14 mouse cellular contexts compared by ENCODE assay signal in genomic region chr2:134541019-134541418, GRCm38 (mm10). TPM values are rescaled to one million over a fixed set of nuclear protein-coding genes. Genes with fewer than 3 reads are reported as not detected.
DNase-seq lines count a peak whose midpoint lies in the region; ATAC-seq and TF ChIP-seq lines count a peak whose summit lies in the region.
"Had no signal": no experiment of that assay in that cellular context is flagged by ENCODE, and none has a peak within 500 bp of the region (broad histone marks: within the 10 kb centered on the region; RNA-seq: fewer than 3 reads in every experiment).

No protein-coding gene starts in this region.

- no peak for ATAC-seq in heart, postnatal 0 days (ENCODE audit: insufficient read depth, low read depth)
- ATAC-seq in liver, postnatal 0 days: no peak
- no peak for ATAC-seq in liver, embryonic 11.5 days (replicated peaks; ENCODE audit: low FRiP score)
- no peak for ATAC-seq in Patski
- no peak for ATAC-seq in limb, embryonic 14.5 days (ENCODE audit: low FRiP score, low read depth)

- 49% methylated on average over 5 of the region's 5 CpGs for WGBS in heart, postnatal 0 days
- 55% methylated on average over 5 of the region's 5 CpGs for WGBS in liver, postnatal 0 days (ENCODE audit: insufficient replicate concordance)
- 74% methylated on average over 5 of the region's 5 CpGs for WGBS in liver, embryonic 11.5 days
- WGBS in limb, embryonic 14.5 days: 31% methylated on average over 5 of the region's 5 CpGs

- no peaks in the 10 kb centered on the region for H3K36me3 ChIP-seq in heart, postnatal 0 days (replicated peaks; ENCODE audit: control insufficient read depth, insufficient read depth, low read length)
- no peaks in the 10 kb centered on the region for H3K36me3 ChIP-seq in liver, postnatal 0 days (replicated peaks; ENCODE audit: insufficient read depth, low read length)
- H3K36me3 ChIP-seq in liver, embryonic 11.5 days (ENCODE audit: control insufficient read depth, insufficient read depth, low read length): no peaks in the 10 kb centered on the region
- no peaks in the 10 kb centered on the region for H3K36me3 ChIP-seq in limb, embryonic 14.5 days (ENCODE audit: control insufficient read depth, insufficient read depth, low read length)
- H3K36me3 ChIP-seq: hindbrain, embryonic 10.5 days; neural tube, embryonic 13.5 days had no signal

- no peak for TF ChIP-seq POLR2A in limb, embryonic 14.5 days (IDR thresholded peaks at IDR 0.05; ENCODE audit: borderline replicate concordance, extremely low read depth, insufficient read depth, insufficient read length)

- peak overlapping the region; percentile 6; the same call in 1 of the 2 replicates for H3K4me3 ChIP-seq in heart, postnatal 0 days (ENCODE audit: low read depth, low read length)
- H3K4me3 ChIP-seq in liver, postnatal 0 days (ENCODE audit: low read depth, low read length): no peak overlapping the region
- no peak overlapping the region for H3K4me3 ChIP-seq in liver, embryonic 11.5 days (ENCODE audit: low read depth, low read length)
- H3K4me3 ChIP-seq in limb, embryonic 14.5 days (replicated peaks; ENCODE audit: low read length): no peak overlapping the region
- H3K4me3 ChIP-seq: hindbrain, embryonic 10.5 days; neural tube, embryonic 13.5 days had no signal

- CTCF ChIA-PET in Patski (lab: Charles Lee): interaction anchor here (0.6 to 1.2 kb wide), 2 partner anchors 9 to 10 kb away, joined by 3 read pairs; no protein-coding TSS in a partner anchor

- no peak for TF ChIP-seq EP300 in heart, postnatal 0 days (IDR thresholded peaks at IDR 0.05; ENCODE audit: low read depth)
- no peak for TF ChIP-seq EP300 in liver, postnatal 0 days (IDR thresholded peaks at IDR 0.05; ENCODE audit: low read depth)

- no peaks in the 10 kb centered on the region for H3K4me1 ChIP-seq in heart, postnatal 0 days (ENCODE audit: control insufficient read depth, insufficient read depth)
- H3K4me1 ChIP-seq in liver, postnatal 0 days (ENCODE audit: insufficient read depth): peaks cover 3% of the 10 kb centered on the region; the same call in 1 of the 2 replicates
- no peaks in the 10 kb centered on the region for H3K4me1 ChIP-seq in liver, embryonic 11.5 days (replicated peaks; ENCODE audit: control insufficient read depth, insufficient read depth, low read length)
- H3K4me1 ChIP-seq in limb, embryonic 14.5 days (ENCODE audit: control insufficient read depth, insufficient read depth, low read length): no peaks in the 10 kb centered on the region
- H3K4me1 ChIP-seq: hindbrain, embryonic 10.5 days; neural tube, embryonic 13.5 days had no signal

- intact Hi-C loops in heart, postnatal 36 days (cut with DNase I): no loop called here

- H3K9me3 ChIP-seq in heart, postnatal 0 days (replicated peaks; ENCODE audit: control insufficient read depth, low read length): no peaks in the 10 kb centered on the region
- H3K9me3 ChIP-seq in liver, postnatal 0 days (ENCODE audit: low read length): no peaks in the 10 kb centered on the region
- H3K9me3 ChIP-seq in liver, embryonic 11.5 days (ENCODE audit: control insufficient read depth, low read length): no peaks in the 10 kb centered on the region
- no peaks in the 10 kb centered on the region for H3K9me3 ChIP-seq in limb, embryonic 14.5 days (ENCODE audit: control insufficient read depth, low read length)
- H3K9me3 ChIP-seq: hindbrain, embryonic 10.5 days; neural tube, embryonic 13.5 days had no signal

- POLR2A ChIA-PET in Patski (lab: Charles Lee): no interaction called here

- H3K27me3 ChIP-seq in heart, postnatal 0 days (ENCODE audit: control insufficient read depth, insufficient read depth, low read length): no peaks in the 10 kb centered on the region
- H3K27me3 ChIP-seq in liver, postnatal 0 days (ENCODE audit: insufficient read depth, low read length): no peaks in the 10 kb centered on the region
- no peaks in the 10 kb centered on the region for H3K27me3 ChIP-seq in liver, embryonic 11.5 days (replicated peaks; ENCODE audit: control insufficient read depth, insufficient read depth, low read length)
- H3K27me3 ChIP-seq in Patski: peaks cover 27% of the 10 kb centered on the region
- H3K27me3 ChIP-seq in limb, embryonic 14.5 days (ENCODE audit: control insufficient read depth, insufficient read depth, low read length): no peaks in the 10 kb centered on the region
- H3K27me3 ChIP-seq: neural tube, embryonic 13.5 days had no signal

- DNase-seq in heart, postnatal 0 days (ENCODE audit: low spot score): no peak
- no peak for DNase-seq in heart, postnatal 36 days
- DNase-seq in liver, postnatal 0 days: no peak
- DNase-seq in liver, embryonic 11.5 days (ENCODE audit: low spot score): no peak
- no peak for DNase-seq in Patski (ENCODE audit: low read depth, low spot score)
- peak; percentile 50 for DNase-seq in limb, embryonic 14.5 days (ENCODE audit: low spot score)
- no peak for DNase-seq in gastrocnemius, postnatal 10 days
- no peak for DNase-seq in retina, postnatal 1 day
- DNase-seq: cerebellum, postnatal 25 days; kidney, postnatal 4 days had no signal

- H3K9ac ChIP-seq in heart, postnatal 0 days (replicated peaks; ENCODE audit: low read depth, low read length): no peak overlapping the region
- H3K9ac ChIP-seq in liver, postnatal 0 days (replicated peaks): no peak overlapping the region
- no peak overlapping the region for H3K9ac ChIP-seq in liver, embryonic 11.5 days (ENCODE audit: low read depth, low read length)
- no peak overlapping the region for H3K9ac ChIP-seq in limb, embryonic 14.5 days (ENCODE audit: low read depth, low read length, severe bottlenecking)
- H3K9ac ChIP-seq: neural tube, embryonic 13.5 days had no signal

- peak; percentile 35 for TF ChIP-seq CTCF in heart, postnatal 0 days (IDR thresholded peaks at IDR 0.05; ENCODE audit: low read depth)
- TF ChIP-seq CTCF in liver, postnatal 0 days (IDR thresholded peaks at IDR 0.05; ENCODE audit: low read depth): 0 out of 2 replicates have a peak, but pooled peaks have one; percentile 26
- TF ChIP-seq CTCF in Patski (IDR thresholded peaks at IDR 0.05): peak; percentile 5

- no peak overlapping the region for H3K27ac ChIP-seq in heart, postnatal 0 days (ENCODE audit: low read depth)
- no peak overlapping the region for H3K27ac ChIP-seq in liver, postnatal 0 days (ENCODE audit: low read depth)
- no peak overlapping the region for H3K27ac ChIP-seq in liver, embryonic 11.5 days (ENCODE audit: low read depth, low read length)
- no peak overlapping the region for H3K27ac ChIP-seq in limb, embryonic 14.5 days (replicated peaks; ENCODE audit: low read depth, low read length)
- H3K27ac ChIP-seq: hindbrain, embryonic 10.5 days; neural tube, embryonic 13.5 days had no signal

- H3K4me2 ChIP-seq in heart, postnatal 0 days (ENCODE audit: low read depth, low read length): peak overlapping the region; percentile 48
- no peak overlapping the region for H3K4me2 ChIP-seq in liver, postnatal 0 days (ENCODE audit: low read depth, low read length)
- no peak overlapping the region for H3K4me2 ChIP-seq in liver, embryonic 11.5 days
- peak overlapping the region; percentile 16 for H3K4me2 ChIP-seq in limb, embryonic 14.5 days (replicated peaks; ENCODE audit: low read depth, low read length, severe bottlenecking)
- H3K4me2 ChIP-seq: neural tube, embryonic 13.5 days had no signal

- in situ Hi-C loops in Patski (cut with MboI; ENCODE audit: low pct_unique_long_range_greater_than_20kb): no loop called here

RNA-seq across cellular contexts. Expression of gene Hao1, which starts 13.1 kb away (rescaled TPM):
- not detected in 2 replicates for total RNA-seq in heart, postnatal 0 days (2014; rRNA removed; ENCODE audit: low replicate concordance)
- 0.07 and 0.11 TPM in 2 replicates for polyA plus RNA-seq in heart, postnatal 0 days (2015; fragmentation: Nextera tagmentation; extraction: Ambion mirVana)
- not detected for total RNA-seq in heart, postnatal 36 days (2021)
- 129 and 141 TPM in 2 replicates for polyA plus RNA-seq in liver, postnatal 0 days (2015; fragmentation: Nextera tagmentation; extraction: Ambion mirVana)
- polyA plus RNA-seq in liver, embryonic 11.5 days (2014; fragmentation: Nextera tagmentation; extraction: Ambion mirVana): not detected in 2 replicates
- not detected for polyA plus RNA-seq in Patski (2021)
- 0.03 TPM in 1 of 2 replicates, not detected in the other for polyA plus RNA-seq in limb, embryonic 14.5 days (2012; rRNA removed)
- polyA plus RNA-seq in limb, embryonic 14.5 days (2014; fragmentation: Nextera tagmentation; extraction: Ambion mirVana): 0.08 TPM in 1 of 2 replicates, not detected in the other
- under 1 TPM in 1 of 2 experiments, not detected in 1; 0.20 TPM for total RNA-seq in gastrocnemius, postnatal 10 days (2021)
- total RNA-seq: gastrocnemius, adult 18-20 months; left cerebral cortex, postnatal 36 days had no signal
- polyA plus RNA-seq: hindbrain, embryonic 10.5 days; neural tube, embryonic 13.5 days had no signal

Comparison
In these comparisons a context has a peak if more than half of its experiments do, and no peak if none do; other contexts are left out.
1. RNA of gene Hao1, which starts 13.1 kb away (polyA plus RNA-seq): 129 to 141 TPM in liver, postnatal 0 days; 0.03 to 0.08 TPM in limb, embryonic 14.5 days, 0.07 to 0.11 TPM in heart, postnatal 0 days, not detected in Patski (single experiment) and not detected in liver, embryonic 11.5 days; every median in the first group is over 100 times any median in the second.
2. H3K4me2 ChIP-seq: peak in heart, postnatal 0 days (single experiment) and limb, embryonic 14.5 days (single experiment); none in liver, postnatal 0 days (single experiment) and liver, embryonic 11.5 days (single experiment).
3. Peak in every context shown above with its lines, with median percentiles within 50 percentile points of each other: CTCF ChIP-seq.